Mouse (Mus musculus) midbrain, postnatal 0 days (tissue): ENCODE data around the gene Nbea. TPM values are rescaled to one million over a fixed set of nuclear protein-coding genes. Genes with fewer than 3 reads are reported as not detected.

Experiments used
- ATAC-seq: fragments of 200-750 bp; cut with Nextera tagmentation; 2 replicates; pipeline ENCODE4 v1.8.0; 2017; ENCODE audit warnings: moderate number of reproducible peaks, mild to moderate bottlenecking, moderate TSS enrichment, moderate library complexity; ENCODE audit not compliant: low FRiP score
- DNase-seq: peaks from one replicate; pipeline ENCODE4 v3.0.0-alpha.2; 2015; ENCODE audit warnings: low spot score
- H3K27ac ChIP-seq: fragments of 300-500 bp; sonication (generic); 2 replicates; pipeline ENCODE4 v1.5.1; 2014; ENCODE audit warnings: low read depth, mild to moderate bottlenecking, low read length, mixed read lengths
- H3K27me3 ChIP-seq: fragments of 300-500 bp; sonication (generic); 2 replicates; pipeline ENCODE4 v1.6.1; 2014; ENCODE audit warnings: low read length, control low read depth, mixed read lengths; ENCODE audit not compliant: insufficient read depth
- H3K36me3 ChIP-seq: fragments of 300-500 bp; sonication (generic); 2 replicates; pipeline ENCODE4 v1.6.1; 2014; ENCODE audit warnings: low read length, control low read depth, mixed read lengths; ENCODE audit not compliant: insufficient read depth
- H3K4me1 ChIP-seq: fragments of 300-500 bp; sonication (generic); 2 replicates; pipeline ENCODE4 v1.6.1; 2014; ENCODE audit warnings: mild to moderate bottlenecking, control low read depth, antibody characterized with exemption, low read length, mixed read lengths; ENCODE audit not compliant: insufficient read depth
- H3K4me2 ChIP-seq: fragments of 300-500 bp; sonication (generic); 2 replicates; pipeline ENCODE4 v1.6.1; 2014; ENCODE audit warnings: low read depth, mild to moderate bottlenecking, low read length, mixed read lengths; ENCODE audit not compliant: poor library complexity, severe bottlenecking
- H3K4me3 ChIP-seq: fragments of 300-500 bp; sonication (generic); 2 replicates; pipeline ENCODE4 v1.5.1; 2014; ENCODE audit warnings: low read depth, mild to moderate bottlenecking, low read length, moderate library complexity
- H3K9ac ChIP-seq: fragments of 300-500 bp; sonication (generic); replicated peaks from 2 replicates; pipeline ENCODE4 v1.6.1; 2014; ENCODE audit warnings: mild to moderate bottlenecking, low read length, moderate library complexity, mixed read lengths; ENCODE audit not compliant: poor library complexity, severe bottlenecking
- H3K9me3 ChIP-seq: fragments of 300-500 bp; sonication (generic); 2 replicates; pipeline ENCODE4 v1.6.1; 2016; ENCODE audit warnings: low read length, control low read depth
- CTCF ChIP-seq: IDR thresholded peaks from 2 replicates; pipeline ENCODE4 v1.5.1; 2016; ENCODE audit warnings: antibody characterized with exemption, mild to moderate bottlenecking
- WGBS: fragments of 180-500 bp; shearing (Covaris S2); extraction: QIAGEN DNeasy Blood & Tissue Kit; methylation state at CpG from one replicate; pipeline ENCODE4 v1.1.7; 2014; 5-methylcytosine and 5-hydroxymethylcytosine counted together
- polyA plus RNA-seq: library from polyadenylated mRNA; unstranded; fragments of >200 nt; fragmentation: Nextera tagmentation; extraction: Ambion mirVana; gene quantifications from 2 replicates; pipeline ENCODE4 v1.2.1, GENCODE M21; 2015
- total RNA-seq: library from RNA; depleted of rRNA; stranded (reverse); fragments of >200 nt; gene quantifications from 2 replicates; pipeline ENCODE4 v1.2.3, GENCODE M21; 2014

Gene Nbea
- total and polyA plus RNA-seq, 2 experiments from 2014 or later = 46.8 to 202 TPM

DNA sequence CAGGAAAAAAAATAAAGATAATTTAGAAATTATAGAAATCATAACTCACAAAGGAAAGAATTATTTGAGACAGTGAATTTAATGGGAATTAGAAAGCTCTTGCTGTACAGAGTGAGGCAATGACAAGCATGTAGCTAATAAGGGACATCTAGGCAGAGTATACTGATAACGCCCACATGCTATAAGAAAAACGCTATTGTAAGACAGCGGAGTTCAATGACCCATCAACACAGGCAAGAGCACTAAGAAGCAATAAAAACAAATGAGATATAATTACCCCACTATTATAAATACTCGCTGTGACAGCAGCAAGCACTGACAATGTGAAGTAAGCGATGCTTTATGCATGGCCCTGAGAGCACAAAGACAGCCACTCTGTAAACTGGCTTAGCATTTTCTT, 233.5 kb downstream of the Nbea start:
- ATAC-seq (no peak), DNase-seq (no peak)
- no peaks in the 10 kb centered on the region for H3K27me3 ChIP-seq
- H3K9ac ChIP-seq = no peak overlapping the region
- H3K27ac ChIP-seq = no peak overlapping the region
- TF ChIP-seq CTCF = no peak
- no peak overlapping the region for H3K4me2 ChIP-seq
- no peak overlapping the region for H3K4me3 ChIP-seq
- 93% methylated on average over 5 of the region's 5 CpGs for WGBS
- no peaks in the 10 kb centered on the region for H3K4me1 ChIP-seq
- H3K36me3 ChIP-seq = no peaks in the 10 kb centered on the region; the same call in 1 of the 2 replicates
- H3K9me3 ChIP-seq = no peaks in the 10 kb centered on the region

DNA sequence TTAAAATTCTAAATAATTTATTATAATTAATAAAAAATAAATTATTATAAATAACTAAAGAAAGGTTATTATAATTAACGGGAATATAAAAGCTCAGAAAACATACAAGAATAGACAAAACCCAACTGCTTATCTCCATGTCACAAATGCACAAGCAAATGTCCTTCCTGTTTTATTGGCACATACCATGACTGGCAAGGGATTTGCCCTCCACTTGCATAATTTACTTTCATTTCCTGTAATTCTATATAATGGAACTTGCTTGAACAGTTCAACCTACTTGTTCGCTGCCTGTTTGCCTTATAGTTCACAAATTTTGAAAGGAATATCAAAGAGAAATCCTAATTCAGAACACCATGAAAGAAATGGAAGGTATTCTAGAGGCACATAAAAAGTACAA, 234.4 kb downstream of the Nbea start:
- no peaks in the 10 kb centered on the region for H3K9me3 ChIP-seq
- no peak overlapping the region for H3K4me3 ChIP-seq
- 90% methylated on average over 2 of the region's 2 CpGs for WGBS
- no peak overlapping the region for H3K27ac ChIP-seq
- no peak for DNase-seq
- no peak for ATAC-seq
- H3K4me2 ChIP-seq = no peak overlapping the region
- TF ChIP-seq CTCF = no peak
- H3K36me3 ChIP-seq = no peaks in the 10 kb centered on the region; the same call in 1 of the 2 replicates
- no peaks in the 10 kb centered on the region for H3K4me1 ChIP-seq
- H3K27me3 ChIP-seq = no peaks in the 10 kb centered on the region
- H3K9ac ChIP-seq = no peak overlapping the region

DNA sequence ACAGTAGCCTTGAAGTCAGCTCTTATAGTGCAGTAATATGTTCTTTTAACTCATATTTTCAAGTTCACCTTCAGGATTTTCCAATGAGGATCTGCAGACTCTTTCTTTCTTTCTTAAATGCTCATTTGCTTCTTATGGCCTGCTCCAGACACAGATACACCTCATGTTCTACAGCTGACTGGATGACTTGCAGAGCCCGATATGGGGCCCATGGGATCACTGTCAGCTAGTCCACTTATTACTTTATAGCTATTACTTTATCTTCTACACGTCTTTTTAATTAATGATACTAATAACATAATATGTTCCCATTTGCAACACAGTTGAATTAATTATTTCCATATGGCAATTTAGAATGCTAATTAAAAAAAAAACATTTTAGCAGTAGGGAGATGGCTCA, 256.2 kb downstream of the Nbea start:
- Histone ChIP-seq H3K9ac (no peak overlapping the region), H3K36me3 (peaks cover 11% of the 10 kb centered on the region), H3K27me3 (no peaks in the 10 kb centered on the region), H3K4me1 (no peaks in the 10 kb centered on the region), H3K4me3 (no peak overlapping the region), H3K4me2 (no peak overlapping the region), H3K27ac (no peak overlapping the region), H3K9me3 (no peaks in the 10 kb centered on the region)
- ATAC-seq = no peak
- no peak for DNase-seq
- WGBS = 88% methylated on average over 2 of the region's 2 CpGs
- no peak for TF ChIP-seq CTCF

DNA sequence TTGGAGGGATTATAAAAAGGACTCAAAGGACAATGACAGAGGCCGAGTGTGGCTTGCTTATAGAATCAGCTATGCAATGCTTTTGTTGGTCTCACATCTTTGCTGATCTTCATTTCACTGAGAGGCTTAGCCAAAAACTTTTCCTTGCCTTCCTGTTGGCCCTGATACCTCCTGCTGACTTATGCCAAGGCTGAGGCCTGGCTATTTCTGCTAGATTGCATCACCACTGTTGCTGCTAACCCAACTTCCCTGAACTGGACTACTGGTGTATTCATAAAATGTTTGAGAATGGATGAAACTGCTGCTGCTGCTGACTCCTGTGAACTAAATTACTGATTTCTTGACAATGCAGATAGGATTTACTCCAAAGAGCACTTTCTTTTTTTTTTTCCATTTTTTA, 274.2 kb downstream of the Nbea start:
- Histone ChIP-seq H3K9me3 (no peaks in the 10 kb centered on the region), H3K27me3 (no peaks in the 10 kb centered on the region), H3K27ac (no peak overlapping the region), H3K9ac (no peak overlapping the region), H3K36me3 (0 out of 2 replicates have a peak, but pooled peaks cover 5% of the 10 kb centered on the region), H3K4me1 (no peaks in the 10 kb centered on the region), H3K4me2 (no peak overlapping the region), H3K4me3 (no peak overlapping the region)
- 43% methylated on average over 1 of the region's 1 CpGs for WGBS
- no peak for TF ChIP-seq CTCF
- DNase-seq (no peak), ATAC-seq (no peak)

DNA sequence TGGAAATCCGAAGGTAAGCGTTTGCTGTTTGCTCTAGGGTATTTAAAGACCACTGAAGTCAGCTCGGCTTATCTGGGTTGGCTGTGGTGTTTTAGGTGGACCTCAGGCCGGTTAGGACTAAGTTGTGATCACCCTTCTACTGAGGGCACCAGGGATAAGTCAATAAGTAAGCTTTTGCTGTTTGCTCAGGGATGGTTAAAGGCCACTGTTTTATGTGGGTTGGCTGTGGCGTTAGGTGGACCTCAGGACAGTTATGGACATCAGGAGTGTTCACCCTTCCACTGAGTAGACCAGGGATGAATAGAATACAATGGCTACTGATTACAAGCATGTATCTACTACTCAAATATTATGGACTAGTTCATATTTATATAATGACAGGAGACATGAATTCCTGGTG, 292.9 kb downstream of the Nbea start:
- H3K27ac ChIP-seq = no peak overlapping the region
- no peak overlapping the region for H3K9ac ChIP-seq
- no peaks in the 10 kb centered on the region for H3K4me1 ChIP-seq
- DNase-seq = no peak
- no peaks in the 10 kb centered on the region for H3K9me3 ChIP-seq
- no peak overlapping the region for H3K4me3 ChIP-seq
- WGBS = 94% methylated on average over 5 of the region's 5 CpGs
- H3K36me3 ChIP-seq = no peaks in the 10 kb centered on the region
- no peak overlapping the region for H3K4me2 ChIP-seq
- TF ChIP-seq CTCF = no peak
- H3K27me3 ChIP-seq = no peaks in the 10 kb centered on the region
- ATAC-seq = no peak

DNA sequence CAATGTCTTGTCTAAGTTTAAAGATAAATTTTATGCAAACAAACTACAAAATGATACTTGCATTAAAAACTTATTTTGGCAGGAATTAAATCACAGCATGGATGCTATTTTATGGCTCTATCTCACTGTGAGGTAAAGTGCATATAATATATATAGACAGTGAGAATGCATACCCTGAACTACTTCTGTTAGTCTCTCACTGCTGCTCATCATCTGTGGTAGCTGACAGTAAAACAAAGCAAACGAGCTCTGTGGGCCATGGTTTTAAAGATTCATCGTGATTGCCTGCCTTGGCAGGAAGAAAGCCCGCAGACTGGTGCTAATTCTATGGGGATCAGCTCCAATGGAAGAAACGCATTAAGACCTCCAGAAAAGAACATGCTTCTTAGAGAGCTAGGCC, 294.3 kb downstream of the Nbea start:
- 53% methylated on average over 4 of the region's 4 CpGs for WGBS
- ATAC-seq = no peak
- no peak for TF ChIP-seq CTCF
- Histone ChIP-seq H3K4me2 (no peak overlapping the region), H3K27me3 (no peaks in the 10 kb centered on the region), H3K27ac (no peak overlapping the region), H3K9me3 (no peaks in the 10 kb centered on the region), H3K36me3 (no peaks in the 10 kb centered on the region), H3K4me1 (no peaks in the 10 kb centered on the region), H3K4me3 (no peak overlapping the region), H3K9ac (no peak overlapping the region)
- DNase-seq = no peak
